Mouse (Mus musculus) embryo, embryonic 10 days (tissue): ENCODE data around the gene Omd.
A peak's percentile ranks its signal among the peaks of the same experiment; 100 is the strongest.
"Not testable (repeated sequence)": the region's sequence is repeated elsewhere in the genome, so short reads cannot be mapped to it uniquely, and the experiment has no call there.

ENCODE experiments used
- DNase-seq: peaks from one replicate; pipeline ENCODE4 v3.0.0-alpha.2; 2015; ENCODE audit warnings: low spot score

The Omd gene

GRCm38 (mm10) chr13:49581541-49582530 lies at the start of gene Omd:
Omd (plus strand) TSS chr13:49582462.
- DNase-seq = peak; percentile 29

DNA sequence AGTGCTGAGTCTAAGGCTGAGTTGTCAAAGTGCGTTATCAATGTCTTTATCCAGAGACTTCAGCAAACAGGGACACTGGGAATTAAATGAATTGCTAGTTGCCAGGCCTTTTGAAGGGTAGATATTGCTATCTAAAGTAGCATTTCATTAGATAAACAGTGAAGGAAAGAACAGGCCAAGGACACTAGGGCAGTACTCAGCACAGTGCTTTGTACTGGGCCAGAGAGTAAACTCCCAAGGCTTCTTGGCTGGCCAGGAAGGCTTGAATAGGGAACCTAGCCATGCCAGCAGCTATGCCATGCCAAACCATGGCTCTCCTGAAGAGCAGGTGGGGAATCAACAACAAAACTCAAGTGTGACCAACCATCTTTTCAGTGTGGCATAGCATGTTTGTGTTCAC lies 45.3 kb upstream of the Omd start:
- no peak for DNase-seq

DNA sequence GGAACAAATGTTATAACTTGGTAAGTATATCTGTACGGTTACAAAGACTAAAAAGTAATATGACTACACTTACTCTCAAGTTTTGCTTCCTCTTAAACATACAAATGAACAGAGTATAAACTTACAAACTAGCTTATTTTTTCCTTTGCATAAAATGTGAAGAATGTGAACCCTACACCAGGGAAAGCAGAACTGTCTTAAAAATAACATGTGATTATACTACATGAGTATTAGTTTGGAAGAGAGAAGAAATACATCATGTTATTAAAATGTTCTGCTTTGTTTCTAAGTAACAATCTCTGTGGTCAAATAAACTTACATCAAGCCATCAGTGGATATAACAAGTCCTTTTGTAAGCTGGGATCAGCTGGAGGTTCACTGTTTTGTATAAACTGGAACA lies 43.6 kb upstream of the Omd start:
- no peak for DNase-seq

DNA sequence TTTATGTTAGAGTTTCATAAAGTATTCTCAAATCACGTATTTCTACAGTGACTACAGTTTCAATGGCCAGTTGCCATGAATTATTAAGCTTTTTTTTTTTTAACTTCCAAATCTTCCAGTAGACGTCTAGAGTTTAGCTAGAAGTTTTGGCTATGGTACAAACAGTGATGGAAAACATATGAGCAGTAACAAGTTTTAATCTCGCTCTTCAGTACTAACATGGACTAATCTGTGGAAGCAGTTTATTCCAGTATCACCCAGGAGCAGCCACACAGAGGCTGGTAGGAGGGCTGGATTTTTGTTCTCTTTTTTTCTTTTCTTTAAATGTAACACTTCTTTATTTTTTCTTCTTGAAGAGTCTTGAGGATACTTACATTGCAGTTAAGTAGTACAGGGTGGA lies 38.0 kb upstream of the Omd start, which contains the start of gene Aspn:
Aspn (plus strand) TSS at position 165 of the 400 bp plus-strand sequence.
- DNase-seq = no peak

DNA sequence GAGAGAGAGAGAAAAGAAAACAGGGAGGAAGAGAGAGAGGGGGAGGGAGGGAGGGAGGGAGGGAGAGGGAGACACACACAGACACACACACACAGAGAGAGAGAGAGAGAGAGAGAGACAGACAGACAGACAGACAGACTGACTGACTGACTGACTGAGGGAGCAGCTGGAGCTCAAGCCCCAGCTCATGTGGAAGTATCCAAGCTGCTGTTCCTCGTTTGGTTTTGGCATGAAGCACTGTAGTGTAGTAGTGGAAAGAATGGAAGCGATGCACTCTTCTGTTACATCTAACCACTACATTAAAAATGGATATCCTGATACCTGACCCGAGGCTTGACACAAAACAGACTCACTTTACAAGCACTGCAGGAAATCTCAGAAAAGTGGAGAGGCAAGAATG lies 36.6 kb upstream of the Omd start:
- no peak for DNase-seq

DNA sequence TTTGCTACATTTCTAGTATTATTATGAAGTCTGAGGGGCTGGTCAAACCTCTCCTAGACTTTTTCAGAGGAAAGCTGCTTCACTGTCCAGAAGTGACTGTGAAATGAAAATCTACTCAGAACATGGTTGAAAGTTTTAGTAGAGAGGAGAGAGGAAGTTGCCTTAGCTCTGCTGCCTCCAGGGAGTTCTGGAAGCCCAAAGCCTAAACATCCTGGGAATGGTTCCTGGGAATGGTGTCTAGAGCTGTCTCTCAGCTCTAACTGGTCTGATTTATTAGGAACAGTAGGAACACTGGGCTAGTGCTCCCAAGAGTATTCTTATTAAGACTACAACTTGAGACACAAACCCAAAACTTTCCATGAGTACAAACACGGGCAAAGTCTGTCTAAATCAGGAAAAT lies 35.7 kb upstream of the Omd start:
- no peak for DNase-seq

DNA sequence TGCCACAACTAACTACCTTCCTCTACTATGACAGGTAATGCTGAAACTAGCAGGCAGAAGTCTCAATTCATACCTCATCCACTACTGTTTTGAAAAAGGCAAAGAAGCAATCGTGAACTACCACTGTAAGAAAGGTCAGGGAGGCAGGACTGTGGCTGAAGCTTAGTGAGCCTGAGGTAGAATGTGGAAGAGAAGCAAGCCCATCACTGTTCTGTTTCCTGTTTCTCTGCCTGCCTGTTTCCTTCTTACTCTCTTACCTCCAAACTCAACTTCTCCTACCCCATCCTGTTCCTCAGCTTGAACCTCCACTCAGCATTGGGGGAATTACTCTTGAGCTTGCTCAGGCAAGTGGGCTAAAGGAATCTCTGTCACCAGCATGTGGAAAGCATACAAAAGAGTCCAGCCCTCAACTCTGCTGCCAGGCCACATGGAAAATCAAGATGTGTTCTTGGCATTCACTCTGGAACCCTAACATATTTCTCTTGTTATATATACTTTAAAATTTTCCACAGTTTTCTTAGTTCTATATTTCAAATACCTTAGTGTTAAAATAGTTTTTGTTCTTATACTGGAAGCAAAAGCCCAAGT lies 34.6 kb upstream of the Omd start:
- DNase-seq = no peak

DNA sequence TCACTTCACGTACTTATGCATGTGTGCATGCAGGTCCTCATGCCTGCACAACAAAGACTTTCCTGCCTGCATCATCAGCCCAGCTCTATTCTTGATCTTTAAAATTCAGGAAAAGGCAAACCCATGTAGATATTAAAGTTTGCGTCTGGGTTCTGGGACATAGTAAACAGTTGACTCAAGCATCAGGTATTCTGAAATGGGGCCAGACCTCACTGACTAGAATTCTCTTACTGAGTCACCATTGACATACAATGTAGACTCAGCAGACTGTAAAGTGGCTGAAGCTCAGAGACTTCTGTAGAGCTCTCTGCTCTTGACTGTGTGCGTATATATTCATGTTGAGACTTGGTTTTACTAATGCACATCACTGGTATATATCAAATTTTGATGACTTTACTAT lies 32.6 kb upstream of the Omd start:
- no peak for DNase-seq

- no peak for DNase-seq
Measured at GRCm38 (mm10) chr13:49554519-49554918, 27.7 kb upstream of the Omd start.

- DNase-seq = no peak
Measured at GRCm38 (mm10) chr13:49556203-49556602, 26.1 kb upstream of the Omd start.

- no peak for DNase-seq
Measured at GRCm38 (mm10) chr13:49556924-49557323, 25.3 kb upstream of the Omd start.

- peak; percentile 36 for DNase-seq
Measured at GRCm38 (mm10) chr13:49559185-49559584, 23.1 kb upstream of the Omd start.

DNA sequence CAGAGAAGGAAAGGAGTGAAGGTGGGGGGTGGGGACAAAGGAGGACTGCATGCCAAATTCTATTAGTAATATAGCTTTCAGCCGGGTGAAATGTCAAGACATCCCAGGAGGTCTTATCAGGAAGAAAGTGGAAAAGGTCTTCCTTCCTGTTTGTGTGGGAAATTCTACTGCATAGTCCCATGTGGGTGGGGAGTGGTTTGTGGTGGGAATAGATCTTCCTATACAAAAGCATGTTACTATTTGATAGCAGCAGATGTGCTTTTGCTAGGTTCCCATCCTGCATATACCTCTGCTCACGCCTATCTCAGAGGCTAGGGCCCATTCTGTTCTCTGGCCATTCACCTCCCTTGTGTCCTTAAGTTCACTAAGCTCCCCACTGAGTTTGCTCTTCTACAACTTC lies 21.4 kb upstream of the Omd start:
- DNase-seq = no peak

GRCm38 (mm10) chr13:49564347-49564746 lies 17.9 kb upstream of the Omd start:
- no peak for DNase-seq

DNA sequence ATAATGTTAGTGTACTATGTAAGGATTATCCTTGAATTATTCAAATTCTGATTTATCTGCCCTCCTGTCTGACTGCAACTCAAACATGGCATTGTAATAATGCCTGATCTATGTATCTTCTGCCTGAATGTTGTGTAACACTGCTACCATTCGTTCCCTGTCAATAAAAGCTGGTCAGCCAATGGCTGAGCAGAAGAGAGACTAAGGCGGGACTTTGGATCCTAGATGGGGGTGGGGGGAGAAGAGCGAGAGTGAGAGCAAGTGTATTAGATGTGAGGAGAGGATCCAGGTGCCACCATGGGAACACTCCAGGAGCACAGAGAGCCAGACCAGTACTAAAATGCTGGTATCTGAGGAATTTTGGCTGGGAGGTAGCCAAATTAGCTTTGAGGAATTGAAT lies 11.9 kb upstream of the Omd start:
- DNase-seq = no peak

- DNase-seq = no peak
Measured at GRCm38 (mm10) chr13:49571418-49571817, 10.8 kb upstream of the Omd start.

DNA sequence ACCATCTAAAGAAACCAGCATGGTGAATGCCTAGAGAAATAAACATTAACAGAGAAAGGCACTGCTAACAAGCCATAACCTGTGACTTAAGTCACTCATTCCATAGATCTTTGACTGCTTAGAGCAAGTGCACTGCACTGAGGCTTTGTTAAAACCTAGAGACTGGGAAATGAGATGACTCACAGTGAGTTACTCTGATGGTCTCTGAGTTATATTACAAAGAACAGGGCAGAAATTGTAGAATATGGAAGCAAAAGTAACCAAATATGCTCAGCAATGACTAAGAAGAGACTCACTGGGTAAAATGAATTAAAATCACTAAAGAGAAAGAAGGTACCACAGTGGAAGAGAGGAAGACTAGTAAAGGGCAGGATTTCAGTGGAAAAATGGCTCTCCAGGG lies 1.6 kb downstream of the Omd start:
- DNase-seq = no peak

DNA sequence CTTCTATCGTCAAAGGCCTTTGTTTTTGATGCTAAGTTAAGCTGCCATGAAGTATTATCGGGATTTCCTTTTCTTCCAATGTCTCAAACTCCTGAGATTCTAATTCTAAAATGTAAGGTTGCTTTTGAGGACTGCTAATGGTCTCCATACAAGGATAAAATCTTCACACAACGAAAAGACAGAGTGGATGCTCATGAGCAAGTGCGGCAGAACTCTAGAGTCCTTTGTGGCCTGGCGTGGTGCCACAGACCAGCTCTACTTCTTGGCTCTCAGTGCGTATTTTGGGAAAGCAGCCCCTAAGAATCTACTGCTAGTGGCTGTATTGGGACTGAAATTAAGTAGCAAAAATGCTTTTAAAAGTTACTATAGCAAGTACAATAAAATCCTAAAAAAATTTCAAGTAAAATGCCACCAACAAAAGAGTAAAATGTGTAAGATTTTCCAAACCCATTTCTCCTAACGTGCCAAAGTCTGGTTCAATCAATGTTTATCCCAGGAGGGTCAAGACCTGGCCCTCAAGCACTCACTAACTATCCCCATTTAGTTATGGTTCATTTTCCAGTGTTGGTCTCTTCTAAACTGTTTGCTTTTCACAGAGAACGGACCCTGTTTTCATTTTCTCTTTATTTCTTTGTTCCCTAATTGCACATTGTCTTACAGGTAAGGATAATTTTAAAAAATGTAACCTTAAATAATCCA lies 2.2 kb downstream of the Omd start:
- no peak for DNase-seq

DNA sequence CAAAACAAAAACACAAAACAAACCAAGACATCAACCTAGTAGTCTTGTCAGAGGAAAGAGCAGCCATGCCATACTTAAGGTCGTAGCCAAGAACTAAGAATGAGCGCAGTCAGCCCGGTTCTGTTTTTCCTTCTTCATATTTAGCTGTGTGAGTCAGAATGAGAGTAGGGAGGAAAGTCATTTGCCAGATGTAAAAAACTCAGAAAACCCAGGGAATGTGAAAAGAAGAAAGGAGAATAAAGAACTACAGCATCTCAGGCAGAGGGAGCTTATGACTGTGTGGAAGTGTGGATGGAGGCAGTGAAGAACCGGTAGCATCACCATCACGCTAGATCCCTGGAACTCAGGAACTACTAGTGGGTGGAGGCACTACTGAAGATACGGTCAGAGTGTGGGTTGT lies 3.8 kb downstream of the Omd start:
- no peak for DNase-seq

DNA sequence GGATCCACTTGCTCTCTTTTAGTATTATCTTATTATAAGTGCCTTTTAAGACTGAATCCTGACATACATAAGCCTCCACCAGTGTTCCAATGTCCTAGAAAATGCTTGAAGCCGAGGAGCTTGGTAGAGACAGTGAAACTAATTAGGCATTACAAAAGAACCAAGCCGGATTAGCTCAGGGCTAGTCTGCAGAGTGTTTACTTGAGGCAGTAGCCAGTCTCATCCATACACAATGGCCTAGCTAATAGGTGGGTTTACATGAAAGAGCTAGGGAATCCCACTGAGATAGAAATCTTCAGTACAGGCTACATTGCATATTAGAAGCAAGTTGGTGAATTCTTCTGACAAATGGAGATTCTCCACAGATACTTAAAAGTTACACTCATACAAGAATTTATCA lies 20.3 kb downstream of the Omd start:
- not testable (repeated sequence) for DNase-seq

- DNase-seq = no peak
Measured at GRCm38 (mm10) chr13:49603603-49604002, 21.3 kb downstream of the Omd start.

GRCm38 (mm10) chr13:49607714-49608113 lies 25.5 kb downstream of the Omd start, which contains the start of gene Ogn:
Ogn (plus strand) TSS chr13:49608046.
- no peak for DNase-seq
